Mouse (Mus musculus): ENCODE measurements at regions not wholly inside any gene's neighbourhood (a gene's known extent, or its start where the extent isn't known, plus 50 kb on each side); places are given as distances from the start of the nearest gene placed in this dataset.
A peak's percentile ranks its signal among the peaks of the same experiment; 100 is the strongest.

DNA sequence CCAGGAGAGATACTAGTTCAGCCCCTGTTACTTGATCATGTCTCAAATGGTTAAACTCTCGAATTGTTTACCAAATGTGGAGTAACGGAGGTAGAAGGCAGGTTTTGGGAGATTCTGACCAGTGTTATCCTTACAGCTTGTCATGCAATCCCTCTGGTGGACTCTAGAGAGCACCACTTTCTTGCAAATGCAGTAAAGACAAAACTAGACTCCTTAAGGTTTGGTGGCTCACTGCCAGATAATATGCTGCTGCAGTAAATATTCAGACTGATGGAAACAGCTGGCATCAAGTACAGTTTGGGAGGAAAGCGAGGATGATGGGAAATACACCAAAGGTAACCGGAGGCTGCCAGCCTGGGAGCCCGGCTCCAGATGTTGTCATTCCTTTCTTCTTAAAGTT is 394.2 kb upstream of the 4930550L24Rik start:
- no peak overlapping the region for H3K4me2 ChIP-seq (ENCODE audit: low read depth, low read length, poor library complexity, severe bottlenecking)
- H3K27ac ChIP-seq (ENCODE audit: low read depth, low read length): no peak overlapping the region
- 54% methylated on average over 5 of the region's 5 CpGs for WGBS
- peak; percentile 67 for TF ChIP-seq CTCF (IDR thresholded peaks at IDR 0.05)
- no peaks in the 10 kb centered on the region for H3K27me3 ChIP-seq (ENCODE audit: insufficient read depth, low read length)
- no peaks in the 10 kb centered on the region for H3K4me1 ChIP-seq (ENCODE audit: insufficient read depth, low read length)
- no peaks in the 10 kb centered on the region for H3K9me3 ChIP-seq (ENCODE audit: low read length)
- H3K36me3 ChIP-seq (ENCODE audit: insufficient read depth, low read length): no peaks in the 10 kb centered on the region
- DNase-seq (ENCODE audit: low spot score) (peak; percentile 61), ATAC-seq (ENCODE audit: low FRiP score) (no peak)
- no peak overlapping the region for H3K4me3 ChIP-seq (ENCODE audit: low read depth, low read length)
- no peak overlapping the region for H3K9ac ChIP-seq (replicated peaks; ENCODE audit: low read length, poor library complexity, severe bottlenecking)

Measured in midbrain, postnatal 0 days (tissue).